8 mouse cellular contexts compared by ENCODE assay signal in the genomic region with DNA sequence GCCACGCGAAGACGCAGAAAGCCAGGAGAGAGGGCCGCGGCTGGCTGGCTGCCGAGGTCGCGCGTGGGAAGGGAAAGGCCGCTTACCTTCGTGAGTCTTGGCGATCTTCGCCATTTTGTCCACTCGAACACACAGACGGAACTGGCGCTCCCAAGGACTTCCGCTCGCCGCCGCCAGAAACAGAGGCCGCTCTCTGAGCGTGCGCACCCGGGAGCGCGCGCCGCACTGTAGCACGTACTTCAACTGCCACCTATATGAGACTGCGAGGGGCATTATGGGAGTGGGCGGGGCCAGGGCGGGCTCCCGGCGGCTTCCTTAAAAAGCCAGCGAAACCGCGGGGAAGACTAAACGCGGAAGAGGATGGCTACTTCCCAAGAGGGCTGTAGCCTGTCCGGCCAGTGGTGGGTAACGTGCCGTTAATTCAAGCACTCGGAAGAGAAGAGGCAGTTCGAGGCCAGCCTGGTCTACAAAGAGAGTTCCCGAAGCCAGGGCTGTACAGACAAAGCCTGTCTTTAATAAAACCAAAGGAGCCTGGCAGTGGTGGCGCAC. TPM values are rescaled to one million over a fixed set of nuclear protein-coding genes. Genes with fewer than 3 reads are reported as not detected.
DNase-seq lines count a peak whose midpoint lies in the region; ATAC-seq and TF ChIP-seq lines count a peak whose summit lies in the region.

TSS of gene Sf3b1 (minus strand) at position 229 of the 549 bp plus-strand sequence.

- H3K9me3 ChIP-seq in ES-Bruce4 (replicated peaks; ENCODE audit: control insufficient read depth, insufficient read depth, low read length, poor library complexity, severe bottlenecking) = no peaks in the 10 kb centered on the region
- H3K9me3 ChIP-seq in forebrain, embryonic 13.5 days (replicated peaks) = no peaks in the 10 kb centered on the region
- no peaks in the 10 kb centered on the region for H3K9me3 ChIP-seq in liver, postnatal 0 days (ENCODE audit: low read length)
- H3K9me3 ChIP-seq in neural tube, embryonic 14.5 days (ENCODE audit: control insufficient read depth, low read length) = no peaks in the 10 kb centered on the region

- TF ChIP-seq CTCF in ES-Bruce4 (IDR thresholded peaks at IDR 0.05; ENCODE audit: low read depth, low read length) = no peak
- TF ChIP-seq CTCF in liver, postnatal 0 days (IDR thresholded peaks at IDR 0.05; ENCODE audit: low read depth) = peak; percentile 18; the same call in 1 of the 2 replicates

- H3K4me1 ChIP-seq in ES-Bruce4 (ENCODE audit: control insufficient read depth, insufficient read depth, low read length) = peaks cover 4% of the 10 kb centered on the region
- H3K4me1 ChIP-seq in forebrain, embryonic 13.5 days = peaks cover 24% of the 10 kb centered on the region
- peaks cover 34% of the 10 kb centered on the region for H3K4me1 ChIP-seq in liver, postnatal 0 days (ENCODE audit: insufficient read depth)
- peaks cover 8% of the 10 kb centered on the region for H3K4me1 ChIP-seq in neural tube, embryonic 14.5 days (ENCODE audit: control insufficient read depth, insufficient read depth, low read length)

- intact Hi-C loops in heart, postnatal 10 days (cut with DNase I) = loop anchor here (1.0 to 2.0 kb wide), 3 partner anchors 25 to 103 kb away; partner anchors contain the start of genes Coq10b and Mob4

- TF ChIP-seq EP300 in ES-Bruce4 (IDR thresholded peaks at IDR 0.05; ENCODE audit: insufficient read depth, low read depth, low read length) = no peak; the same call in 1 of the 2 replicates
- peak; percentile 76 for TF ChIP-seq EP300 in liver, postnatal 0 days (IDR thresholded peaks at IDR 0.05; ENCODE audit: low read depth)

- peak within 1 kb of the TSS; percentile 94 for H3K4me3 ChIP-seq in ES-Bruce4 (ENCODE audit: low read depth, low read length)
- peak within 1 kb of the TSS; percentile 97 for H3K4me3 ChIP-seq in forebrain, embryonic 13.5 days
- H3K4me3 ChIP-seq in liver, postnatal 0 days (ENCODE audit: low read depth, low read length) = peak within 1 kb of the TSS; percentile 96
- H3K4me3 ChIP-seq in neural tube, embryonic 14.5 days (ENCODE audit: low read depth, low read length) = peak within 1 kb of the TSS; percentile 100

- 1% methylated on average over 46 of the region's 46 CpGs for WGBS in forebrain, embryonic 13.5 days
- 2% methylated on average over 46 of the region's 46 CpGs for WGBS in large intestine, adult 2 months
- 1% methylated on average over 46 of the region's 46 CpGs for WGBS in liver, postnatal 0 days (ENCODE audit: insufficient replicate concordance)
- 2% methylated on average over 46 of the region's 46 CpGs for WGBS in neural tube, embryonic 14.5 days

- H3K27me3 ChIP-seq in ES-Bruce4 (ENCODE audit: control insufficient read depth, insufficient read depth, low read length, poor library complexity, severe bottlenecking) = no peaks in the 10 kb centered on the region
- no peaks in the 10 kb centered on the region for H3K27me3 ChIP-seq in forebrain, embryonic 13.5 days
- no peaks in the 10 kb centered on the region for H3K27me3 ChIP-seq in liver, postnatal 0 days (ENCODE audit: insufficient read depth, low read length)
- H3K27me3 ChIP-seq in neural tube, embryonic 14.5 days (ENCODE audit: control insufficient read depth, insufficient read depth, low read length) = no peaks in the 10 kb centered on the region; the same call in 1 of the 2 replicates

- H3K4me2 ChIP-seq in forebrain, embryonic 13.5 days = peak within 1 kb of the TSS; percentile 89
- peak within 1 kb of the TSS; percentile 79 for H3K4me2 ChIP-seq in liver, postnatal 0 days (ENCODE audit: low read depth, low read length)
- H3K4me2 ChIP-seq in neural tube, embryonic 14.5 days (ENCODE audit: low read depth, low read length) = peak within 1 kb of the TSS; percentile 54

- peak within 1 kb of the TSS; percentile 12 for H3K27ac ChIP-seq in ES-Bruce4 (ENCODE audit: insufficient read depth, low read length)
- peak within 1 kb of the TSS; percentile 91 for H3K27ac ChIP-seq in forebrain, embryonic 13.5 days
- H3K27ac ChIP-seq in liver, postnatal 0 days (ENCODE audit: low read depth) = peak within 1 kb of the TSS; percentile 99
- H3K27ac ChIP-seq in neural tube, embryonic 14.5 days (ENCODE audit: low read depth, low read length) = peak within 1 kb of the TSS; percentile 94

- peak within 1 kb of the TSS; percentile 84 for H3K9ac ChIP-seq in ES-Bruce4 (ENCODE audit: low read depth, poor library complexity, severe bottlenecking)
- peak within 1 kb of the TSS; percentile 96 for H3K9ac ChIP-seq in forebrain, embryonic 13.5 days
- H3K9ac ChIP-seq in liver, postnatal 0 days (replicated peaks) = peak within 1 kb of the TSS; percentile 100
- peak within 1 kb of the TSS; percentile 97 for H3K9ac ChIP-seq in neural tube, embryonic 14.5 days (replicated peaks; ENCODE audit: low read depth, low read length)

- peak; percentile 98 for TF ChIP-seq POLR2A in ES-Bruce4 (IDR thresholded peaks at IDR 0.05; ENCODE audit: insufficient read depth, low read length)

- ATAC-seq in cerebellum, adult (ENCODE audit: insufficient number of reproducible peaks, low FRiP score, low TSS enrichment) = peak; percentile 97
- ATAC-seq in forebrain, embryonic 13.5 days = peak; percentile 99
- peak; percentile 98 for ATAC-seq in liver, postnatal 0 days
- peak; percentile 99 for ATAC-seq in neural tube, embryonic 14.5 days (ENCODE audit: low read depth)

- H3K36me3 ChIP-seq in ES-Bruce4 (ENCODE audit: control insufficient read depth, insufficient read depth, low read length, poor library complexity, severe bottlenecking) = no peaks in the 10 kb centered on the region
- H3K36me3 ChIP-seq in forebrain, embryonic 13.5 days (ENCODE audit: poor library complexity, severe bottlenecking) = no peaks in the 10 kb centered on the region
- H3K36me3 ChIP-seq in liver, postnatal 0 days (replicated peaks; ENCODE audit: insufficient read depth, low read length) = no peaks in the 10 kb centered on the region
- no peaks in the 10 kb centered on the region for H3K36me3 ChIP-seq in neural tube, embryonic 14.5 days (ENCODE audit: control insufficient read depth, insufficient read depth, low read length)

- peak; percentile 97 for DNase-seq in heart, postnatal 10 days
- peak; percentile 86 for DNase-seq in large intestine, adult 2 months (ENCODE audit: low read depth, low spot score)
- DNase-seq in liver, postnatal 0 days = peak; percentile 99
- DNase-seq in testis, postnatal 10 days (ENCODE audit: low spot score) = peak; percentile 96

RNA-seq across cellular contexts. Expression of gene Sf3b1, which starts in this region (rescaled TPM):
- polyA plus RNA-seq in ES-Bruce4 (2011; ENCODE audit: insufficient read depth, insufficient read length, low read depth, missing spikeins) = 277 and 314 TPM in 2 replicates
- polyA plus RNA-seq in forebrain, embryonic 13.5 days (2015; fragmentation: Nextera tagmentation; extraction: Ambion mirVana) = 407 and 413 TPM in 2 replicates
- 100 to 1,000 TPM; 115 to 139 TPM for total RNA-seq in heart, postnatal 10 days (2021)
- polyA plus RNA-seq in large intestine, adult 2 months (2012; rRNA removed) = 29.4 and 42.6 TPM in 2 replicates
- 101 and 117 TPM in 2 replicates for polyA plus RNA-seq in liver, postnatal 0 days (2015; fragmentation: Nextera tagmentation; extraction: Ambion mirVana)
- 332 and 341 TPM in 2 replicates for polyA plus RNA-seq in neural tube, embryonic 14.5 days (2014; fragmentation: Nextera tagmentation; extraction: Ambion mirVana)

Comparison
In these comparisons a context has a peak if more than half of its experiments do, and no peak if none do; other contexts are left out.
1. Peak in every context shown above with its lines: DNase-seq, ATAC-seq, H3K4me3 ChIP-seq and H3K27ac ChIP-seq.
2. H3K27ac ChIP-seq: peak in every context shown above with its lines; median percentile 99 in liver, postnatal 0 days; 94 in neural tube, embryonic 14.5 days; 91 in forebrain, embryonic 13.5 days; 12 in ES-Bruce4.